Mouse (Mus musculus) gastrocnemius, adult 8-10 months (tissue): ENCODE measurements around the gene Phf12. TPM values are rescaled to one million over a fixed set of nuclear protein-coding genes. Genes with fewer than 3 reads are reported as not detected.

Experiments
- DNase-seq, 2 experiments: peaks; one replicate each; pipeline ENCODE4 v3.0.0; 2022; ENCODE audit warnings: low spot score in 2 of 2
- total RNA-seq, 4 experiments: library from RNA; stranded (reverse); gene quantifications; 2 replicates each; pipeline ENCODE4 v1.2.4; 2022

The Phf12 gene
- total RNA-seq, 4 experiments from 2014 or later: 13.1 to 15.1 (median 13.8) TPM

DNA sequence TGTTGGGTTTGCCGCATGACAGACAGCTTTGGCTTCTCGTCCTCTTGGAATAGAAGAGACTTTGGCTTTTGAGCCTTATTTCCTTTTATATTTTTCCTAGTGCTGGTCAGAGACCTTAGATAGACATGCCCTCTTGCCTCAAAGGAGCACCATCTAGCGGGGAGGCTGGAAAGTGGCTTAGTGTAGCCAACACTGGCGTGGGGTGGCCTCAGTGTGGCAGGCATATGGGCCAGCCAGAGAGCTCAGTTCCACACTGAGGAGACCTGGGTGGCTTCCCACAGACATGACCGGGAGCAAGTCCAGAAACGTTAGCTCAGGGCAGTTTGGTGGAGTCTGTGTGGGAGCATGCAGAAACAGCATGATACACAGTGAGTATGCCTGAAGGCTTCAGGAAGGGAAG, 11.8 kb upstream of the Phf12 start:
- no peak for DNase-seq

GRCm38 (mm10) chr11:77973520-77973919, 9.0 kb upstream of the Phf12 start:
- no peak for DNase-seq

DNA sequence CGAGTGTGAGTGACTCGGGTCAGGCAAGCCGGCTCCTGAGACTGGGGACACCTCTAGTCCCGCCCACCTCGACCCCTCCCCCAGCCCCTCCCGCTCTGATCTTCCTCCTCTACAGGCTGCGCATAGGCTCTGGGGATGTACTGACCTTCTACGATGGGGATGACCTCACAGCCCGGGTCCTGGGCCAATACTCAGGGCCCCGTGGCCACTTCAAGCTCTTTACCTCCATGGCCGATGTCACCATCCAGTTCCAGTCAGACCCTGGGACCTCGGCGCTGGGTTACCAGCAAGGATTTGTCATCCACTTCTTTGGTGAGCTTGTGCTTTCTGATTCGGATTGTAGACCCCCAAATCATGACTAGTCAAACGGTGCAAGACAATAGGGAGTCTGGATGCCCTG, 8.2 kb upstream of the Phf12 start:
- no peak for DNase-seq

DNA sequence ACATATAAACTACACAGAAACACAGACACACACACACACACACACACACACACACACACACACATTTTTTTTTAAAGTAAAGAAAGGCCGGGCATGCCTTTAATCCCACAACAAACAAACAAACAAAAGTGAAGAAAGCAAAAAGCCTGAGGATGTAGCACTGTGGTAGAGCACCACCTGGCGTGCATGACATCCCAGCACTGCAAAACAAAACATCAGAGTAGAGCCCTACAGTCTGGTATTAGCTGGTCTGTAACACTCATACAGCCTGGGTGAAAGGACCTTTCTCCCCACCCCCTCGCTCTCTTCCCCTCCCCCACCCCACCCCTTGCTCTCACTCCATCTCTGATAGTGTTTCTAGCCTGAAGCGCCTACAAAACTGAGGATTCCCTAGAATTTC, 6.7 kb upstream of the Phf12 start:
- no peak for DNase-seq

DNA sequence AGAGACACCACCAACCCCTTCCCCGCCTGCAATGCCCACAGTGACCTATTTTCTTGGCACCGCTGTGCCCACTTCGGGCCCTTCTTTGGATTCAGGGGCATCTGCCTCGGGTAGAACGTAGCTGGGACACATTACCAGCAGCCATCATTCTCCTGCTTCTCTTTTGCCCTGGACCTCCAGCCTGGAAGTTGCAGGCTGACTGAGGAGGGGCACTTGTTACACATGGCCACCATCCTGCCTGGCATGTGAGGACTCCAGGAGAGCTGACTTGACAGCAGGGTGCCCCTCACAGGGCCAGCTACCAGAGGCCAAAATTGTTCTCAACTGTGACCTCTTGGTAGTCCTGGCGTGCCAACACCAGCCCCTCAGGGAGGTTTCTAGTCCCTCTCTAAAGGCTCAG, 4.4 kb upstream of the Phf12 start:
- DNase-seq: no peak

DNA sequence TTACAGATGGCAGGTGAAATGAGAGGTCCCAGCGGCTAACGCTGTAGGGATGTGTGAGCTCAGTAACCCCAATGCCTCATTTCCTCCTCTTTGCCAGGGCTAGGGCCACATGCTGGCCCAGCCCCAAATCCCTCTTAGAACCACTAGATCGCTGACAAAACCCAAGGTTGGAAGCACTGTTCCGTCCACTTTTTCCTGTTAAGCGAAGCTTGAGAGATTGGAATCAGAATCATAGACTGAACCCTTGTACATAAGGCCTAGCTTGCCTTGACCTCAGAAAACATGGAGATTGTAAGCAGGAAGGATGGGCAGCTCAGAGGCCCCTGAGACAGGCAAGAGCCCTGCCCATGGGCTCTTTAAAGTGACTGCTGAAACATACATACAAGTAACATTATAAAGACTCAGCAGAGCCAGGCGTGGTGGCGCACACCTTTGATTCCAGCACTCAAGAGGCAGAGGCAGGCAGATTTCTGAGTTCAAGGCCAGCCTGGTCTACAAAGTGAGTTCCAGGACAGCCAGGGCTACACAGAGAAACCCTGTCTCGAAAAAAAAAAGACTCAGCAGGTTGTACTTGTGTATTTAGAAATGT, 3.2 kb upstream of the Phf12 start:
- DNase-seq: no peak

- peak; percentile 24 to 33 for DNase-seq
These were observed 2.0 kb upstream of the Phf12 start for GRCm38 (mm10) chr11:77980281-77981204.

DNA sequence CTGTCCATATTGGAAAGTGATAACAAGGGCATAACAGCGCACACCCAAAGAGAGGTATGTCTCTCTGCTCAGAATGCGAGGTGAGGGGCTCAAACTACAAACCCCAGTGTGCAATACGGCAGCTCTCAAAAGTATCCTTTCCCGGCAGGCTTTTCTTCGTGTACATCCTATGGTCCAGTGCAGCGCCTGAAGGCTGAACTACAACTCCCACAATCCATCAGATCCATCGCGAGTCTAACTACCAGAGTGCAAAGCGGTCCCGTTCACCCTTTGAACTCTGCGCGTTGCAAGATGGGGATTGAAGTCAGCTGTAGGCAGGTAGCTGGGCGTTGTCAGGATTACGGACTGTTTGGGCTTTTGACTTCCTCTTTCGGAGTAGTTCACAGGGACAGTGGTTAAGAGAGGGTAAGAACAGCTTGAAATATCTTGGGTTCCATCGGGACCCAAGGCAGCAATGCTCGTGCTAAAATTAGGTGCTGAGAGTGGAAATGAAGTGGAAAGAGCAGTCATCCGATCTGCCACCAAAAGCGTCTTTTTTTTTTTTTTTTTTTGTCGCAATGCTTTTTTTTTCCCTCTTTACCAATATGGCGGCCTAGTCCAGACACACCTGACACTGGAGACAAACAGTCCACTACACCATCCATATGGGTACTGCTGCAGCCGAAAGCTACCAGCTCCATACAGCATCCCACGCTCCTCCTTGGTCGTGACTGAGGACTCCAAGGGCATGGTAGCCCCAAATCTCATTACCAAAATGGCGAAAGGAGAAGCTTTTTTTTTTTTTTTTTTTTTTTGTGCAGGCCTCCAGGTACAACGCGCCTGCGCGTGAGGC, 729 bp upstream of the Phf12 start:
- peak; percentile 91 to 94 for DNase-seq

DNA sequence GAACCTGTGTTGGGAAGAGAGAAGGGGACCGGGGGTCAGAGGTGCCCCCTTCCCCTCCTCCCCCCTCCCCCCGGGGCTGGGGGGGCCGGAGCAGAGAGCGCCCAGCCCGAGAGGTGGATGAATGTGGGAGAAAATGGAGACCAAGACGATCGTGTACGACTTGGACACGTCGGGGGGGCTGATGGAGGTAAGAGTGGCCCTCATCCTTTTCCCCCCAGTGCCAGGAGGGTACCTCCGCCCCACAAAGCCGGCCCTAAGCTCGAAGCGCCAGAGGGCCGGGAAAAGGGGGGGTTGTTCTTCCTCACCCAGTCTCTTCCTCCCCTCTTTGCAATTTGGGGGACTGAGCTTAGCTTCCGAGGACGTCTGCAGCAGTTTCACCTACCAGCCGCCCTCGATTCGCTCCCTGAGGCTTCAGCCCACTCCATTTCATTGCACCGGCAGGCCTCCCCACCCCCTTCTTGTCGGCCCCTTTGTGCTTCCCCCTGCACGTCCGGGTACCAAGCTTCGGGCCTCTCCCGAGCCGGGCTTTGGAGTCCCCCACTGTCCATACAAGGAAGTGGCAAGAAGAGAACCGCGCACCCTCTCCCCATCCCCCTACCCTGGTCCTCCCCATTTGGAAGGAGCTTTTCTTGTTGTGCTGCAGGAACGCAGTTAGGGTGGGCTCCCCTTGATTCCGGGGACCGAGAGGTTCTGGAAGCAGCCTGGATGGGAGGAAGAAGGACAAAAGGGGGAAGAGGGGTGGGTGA, 810 bp downstream of the Phf12 start:
- DNase-seq: peak in 1 of 2 experiments; percentile 25

DNA sequence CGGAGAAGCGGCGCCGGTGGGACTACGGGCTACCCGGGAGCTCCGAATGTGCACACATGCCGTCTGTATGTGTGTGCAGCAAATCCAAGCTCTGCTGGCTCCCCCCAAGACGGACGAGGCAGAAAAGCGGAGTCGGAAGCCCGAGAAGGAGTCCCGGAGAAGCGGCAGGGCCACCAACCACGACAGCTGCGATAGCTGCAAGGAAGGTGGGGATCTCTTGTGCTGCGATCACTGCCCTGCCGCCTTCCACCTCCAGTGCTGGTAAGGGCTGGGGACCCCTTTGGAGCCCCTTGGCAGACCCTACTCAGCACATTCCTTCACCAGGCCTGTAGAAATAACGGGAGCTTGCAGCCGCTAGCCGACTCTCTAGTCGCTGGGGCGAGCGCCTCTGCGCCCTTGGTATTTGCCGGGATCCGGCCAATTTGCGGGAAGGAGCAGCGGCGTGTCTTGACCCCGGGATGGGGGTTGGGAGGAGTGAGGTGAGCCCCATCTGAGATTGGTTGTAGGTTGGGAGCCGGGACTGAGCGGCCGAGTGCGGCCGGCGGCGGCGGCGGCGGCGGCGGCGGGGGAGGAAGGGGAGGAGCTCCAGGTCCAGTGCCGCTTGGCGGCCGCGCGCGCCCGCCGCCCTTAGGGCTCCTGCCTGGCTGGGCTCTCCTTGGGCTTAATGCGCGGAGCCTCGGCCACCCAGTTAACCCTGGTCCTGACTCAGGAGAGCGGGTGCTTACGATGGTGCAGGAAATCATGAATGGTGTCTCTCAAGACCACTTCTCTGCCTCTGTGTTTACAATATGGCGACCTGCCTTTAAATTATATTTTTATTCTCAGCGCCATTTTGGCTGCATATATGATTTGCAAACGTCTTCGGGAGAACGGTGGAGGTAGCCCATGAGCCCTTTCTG, 1.6 kb downstream of the Phf12 start:
- peak; percentile 27 to 42 for DNase-seq

- DNase-seq: no peak
These were observed 2.3 kb downstream of the Phf12 start for GRCm38 (mm10) chr11:77984836-77985231.

- DNase-seq: no peak
These were observed 3.0 kb downstream of the Phf12 start for GRCm38 (mm10) chr11:77985541-77986065.

- no peak for DNase-seq
These were observed 6.6 kb downstream of the Phf12 start for GRCm38 (mm10) chr11:77989071-77989690.

DNA sequence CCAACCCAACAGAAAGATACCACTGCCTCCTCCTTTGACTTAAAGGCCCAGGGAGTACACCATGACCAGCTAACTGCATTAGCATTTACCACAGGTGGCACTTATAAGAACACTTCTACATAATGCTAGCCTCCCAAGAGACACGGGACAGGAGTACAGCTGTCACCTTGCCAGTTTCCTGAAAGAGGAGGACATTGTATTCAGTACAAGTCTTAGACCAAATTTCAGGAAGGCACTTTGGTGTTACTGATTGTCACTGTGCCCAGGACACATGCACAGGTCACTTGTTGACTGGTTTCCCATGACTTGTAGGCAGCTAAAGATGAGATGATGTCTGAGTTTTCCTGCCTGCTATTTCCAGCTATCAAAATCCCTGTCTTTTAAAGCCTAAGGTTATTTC, 13.0 kb downstream of the Phf12 start:
- DNase-seq: no peak

GRCm38 (mm10) chr11:78006446-78006845, 23.9 kb downstream of the Phf12 start:
- DNase-seq: no peak

DNA sequence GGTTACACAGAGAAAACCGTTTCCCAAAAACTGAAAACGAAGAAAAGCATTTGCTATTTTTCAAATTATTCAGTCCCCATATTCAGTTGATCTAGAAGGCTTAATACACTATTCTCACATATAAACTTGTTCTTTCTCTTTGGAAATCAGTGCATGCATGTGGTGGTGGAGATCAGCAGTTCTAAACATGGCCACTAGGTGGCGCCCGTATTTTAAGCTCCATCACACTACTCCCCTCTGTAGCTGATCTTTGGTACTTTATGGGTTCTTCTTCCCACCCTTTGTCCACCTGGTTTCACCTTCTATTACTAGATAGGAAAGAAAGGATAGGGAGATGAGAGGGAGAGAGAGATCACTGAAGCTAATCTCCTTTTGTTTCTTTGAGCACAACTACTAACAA, 37.1 kb downstream of the Phf12 start:
- peak; percentile 46 to 57 for DNase-seq

DNA sequence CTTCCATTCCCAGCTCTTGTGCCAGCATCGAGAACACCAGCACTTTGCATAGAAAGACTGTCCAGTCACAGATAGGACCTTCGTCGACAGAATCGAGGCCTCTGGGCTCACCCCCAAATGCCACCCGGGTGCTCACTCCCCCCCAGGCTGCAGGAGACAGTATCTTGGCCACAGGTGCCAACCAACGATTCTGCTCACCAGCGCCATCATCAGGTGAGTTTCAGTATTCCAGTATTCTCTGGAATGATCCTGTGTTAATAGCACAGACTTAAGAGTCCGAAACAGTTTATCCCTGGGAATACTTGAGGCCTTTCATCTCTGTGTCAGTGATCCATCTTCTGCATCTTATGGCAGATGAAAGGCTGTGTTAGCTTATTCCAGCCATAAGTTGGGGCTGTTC, 41.1 kb downstream of the Phf12 start:
- no peak for DNase-seq

DNA sequence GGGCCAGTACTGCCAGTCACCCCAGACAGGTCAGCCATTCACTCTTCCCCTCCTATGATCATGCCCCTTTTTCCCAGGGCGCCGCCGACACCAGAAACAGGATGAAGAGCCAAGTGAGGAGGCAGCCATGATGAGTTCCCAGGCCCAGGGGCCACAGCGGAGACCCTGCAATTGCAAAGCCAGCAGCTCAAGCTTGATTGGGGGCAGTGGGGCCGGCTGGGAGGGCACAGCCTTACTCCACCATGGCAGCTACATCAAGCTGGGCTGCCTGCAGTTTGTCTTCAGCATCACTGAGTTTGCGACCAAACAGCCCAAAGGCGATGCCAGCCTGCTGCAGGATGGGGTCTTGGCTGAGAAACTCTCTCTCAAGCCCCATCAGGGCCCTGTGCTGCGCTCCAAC, 46.7 kb downstream of the Phf12 start:
- no peak for DNase-seq

DNA sequence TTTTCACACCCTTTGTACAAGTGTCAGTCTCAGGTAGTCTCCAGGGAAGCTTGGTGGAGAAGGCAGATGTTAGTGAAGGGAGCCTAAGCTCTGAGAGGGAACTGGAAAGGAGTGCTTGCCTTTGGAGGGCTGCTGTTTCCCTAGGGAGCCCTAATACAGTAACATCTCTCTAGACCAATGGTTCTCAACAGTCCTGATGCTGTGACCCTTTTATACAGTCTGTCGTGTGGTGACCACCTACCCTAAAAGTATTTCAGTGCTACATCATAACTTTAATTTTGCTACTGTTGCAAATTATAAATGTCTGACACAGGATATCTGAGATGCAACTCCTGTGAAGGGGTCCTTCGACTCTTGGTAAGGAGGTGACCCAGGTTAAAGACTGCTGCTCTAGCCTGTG, 48.0 kb downstream of the Phf12 start:
- DNase-seq: no peak

GRCm38 (mm10) chr11:78031389-78031788, 48.8 kb downstream of the Phf12 start:
- DNase-seq: no peak
